Mouse (Mus musculus) embryonic facial prominence, embryonic 10.5 days (tissue): ENCODE results near the gene Bcl6. TPM values are rescaled to one million over a fixed set of nuclear protein-coding genes. Genes with fewer than 3 reads are reported as not detected.

Source experiments
- DNase-seq: peaks from one replicate; pipeline ENCODE4 v3.0.0-alpha.2; 2017; ENCODE audit warnings: low spot score
- H3K27ac ChIP-seq: fragments of 300-500 bp; sonication (generic); replicated peaks from 2 replicates; pipeline ENCODE4 v1.5.1; 2016; ENCODE audit warnings: mild to moderate bottlenecking
- H3K27me3 ChIP-seq: fragments of 300-500 bp; sonication (generic); replicated peaks from 2 replicates; pipeline ENCODE4 v1.6.1; 2016; ENCODE audit warnings: low read depth, mild to moderate bottlenecking; ENCODE audit not compliant: poor library complexity, severe bottlenecking
- H3K36me3 ChIP-seq: fragments of 300-500 bp; sonication (generic); replicated peaks from 2 replicates; pipeline ENCODE4 v1.6.1; 2016; ENCODE audit warnings: mild to moderate bottlenecking, moderate library complexity
- H3K4me1 ChIP-seq: fragments of 300-500 bp; sonication (generic); 2 replicates; pipeline ENCODE4 v1.6.1; 2016
- H3K4me3 ChIP-seq: fragments of 300-500 bp; sonication (generic); 2 replicates; pipeline ENCODE4 v1.5.1; 2016; ENCODE audit warnings: mild to moderate bottlenecking, moderate library complexity
- H3K9me3 ChIP-seq: fragments of 300-500 bp; sonication (generic); 2 replicates; pipeline ENCODE4 v1.6.1; 2016; ENCODE audit warnings: mild to moderate bottlenecking
- WGBS: fragments of 180-500 bp; shearing (Covaris S2); methylation state at CpG from one replicate; pipeline ENCODE4 v1.1.7; 2016; 5-methylcytosine and 5-hydroxymethylcytosine counted together
- polyA plus RNA-seq: library from polyadenylated mRNA; unstranded; fragments of >200 nt; fragmentation: Nextera tagmentation; extraction: Ambion mirVana; gene quantifications from 2 replicates; pipeline ENCODE4 v1.2.1, GENCODE M21; 2016

The Bcl6 gene
- polyA plus RNA-seq, 1 experiment from 2014 or later: 0.25 TPM

GRCm38 (mm10) chr16:23979446-23979845 is 9.2 kb downstream of the Bcl6 start:
- WGBS: 85% methylated on average over 9 of the region's 9 CpGs
- H3K4me1 ChIP-seq: peaks cover 43% of the 10 kb centered on the region
- peaks cover 63% of the 10 kb centered on the region for H3K27me3 ChIP-seq
- no peak overlapping the region for H3K27ac ChIP-seq
- no peaks in the 10 kb centered on the region for H3K9me3 ChIP-seq
- no peaks in the 10 kb centered on the region for H3K36me3 ChIP-seq
- no peak overlapping the region for H3K4me3 ChIP-seq
- no peak for DNase-seq

GRCm38 (mm10) chr16:23978495-23978894 is 10.2 kb downstream of the Bcl6 start:
- WGBS: 78% methylated on average over 4 of the region's 4 CpGs
- no peaks in the 10 kb centered on the region for H3K9me3 ChIP-seq
- H3K27me3 ChIP-seq: peaks cover 54% of the 10 kb centered on the region
- no peak overlapping the region for H3K4me3 ChIP-seq
- H3K4me1 ChIP-seq: peaks cover 34% of the 10 kb centered on the region
- H3K36me3 ChIP-seq: no peaks in the 10 kb centered on the region
- no peak for DNase-seq
- H3K27ac ChIP-seq: no peak overlapping the region

GRCm38 (mm10) chr16:23977732-23978131 is 10.9 kb downstream of the Bcl6 start:
- Histone ChIP-seq H3K27me3 (peaks cover 48% of the 10 kb centered on the region), H3K36me3 (no peaks in the 10 kb centered on the region), H3K4me1 (peaks cover 30% of the 10 kb centered on the region), H3K4me3 (no peak overlapping the region), H3K9me3 (no peaks in the 10 kb centered on the region), H3K27ac (no peak overlapping the region)
- 81% methylated on average over 3 of the region's 3 CpGs for WGBS
- DNase-seq: no peak

- H3K27ac ChIP-seq: no peak overlapping the region
- peaks cover 24% of the 10 kb centered on the region for H3K4me1 ChIP-seq
- no peak for DNase-seq
- 94% methylated on average over 2 of the region's 2 CpGs for WGBS
- peaks cover 36% of the 10 kb centered on the region for H3K27me3 ChIP-seq
- no peak overlapping the region for H3K4me3 ChIP-seq
- no peaks in the 10 kb centered on the region for H3K36me3 ChIP-seq
- no peaks in the 10 kb centered on the region for H3K9me3 ChIP-seq
Measured at GRCm38 (mm10) chr16:23976196-23976595, 12.5 kb downstream of the Bcl6 start.

GRCm38 (mm10) chr16:23973635-23974367 is 14.9 kb downstream of the Bcl6 start:
- no peak for DNase-seq
- 89% methylated on average over 9 of the region's 9 CpGs for WGBS
- H3K27me3 ChIP-seq: peaks cover 12% of the 10 kb centered on the region

GRCm38 (mm10) chr16:23972901-23973300 is 15.8 kb downstream of the Bcl6 start:
- 71% methylated on average over 11 of the region's 11 CpGs for WGBS
- peaks cover 13% of the 10 kb centered on the region for H3K4me1 ChIP-seq
- no peak overlapping the region for H3K4me3 ChIP-seq
- H3K36me3 ChIP-seq: no peaks in the 10 kb centered on the region
- no peak overlapping the region for H3K27ac ChIP-seq
- DNase-seq: no peak
- H3K9me3 ChIP-seq: no peaks in the 10 kb centered on the region
- peaks cover 6% of the 10 kb centered on the region for H3K27me3 ChIP-seq

More at GRCm38 (mm10) chr16:23973635-23974367, 14.9 kb downstream of the Bcl6 start:
- peaks cover 13% of the 10 kb centered on the region for H3K4me1 ChIP-seq
- no peaks in the 10 kb centered on the region for H3K9me3 ChIP-seq
- no peak overlapping the region for H3K4me3 ChIP-seq
- no peaks in the 10 kb centered on the region for H3K36me3 ChIP-seq
- H3K27ac ChIP-seq: no peak overlapping the region

- WGBS: 78% methylated on average over 20 of the region's 20 CpGs
- Histone ChIP-seq H3K4me1 (peaks cover 13% of the 10 kb centered on the region), H3K9me3 (no peaks in the 10 kb centered on the region), H3K36me3 (no peaks in the 10 kb centered on the region), H3K27ac (no peak overlapping the region), H3K4me3 (no peak overlapping the region), H3K27me3 (no peaks in the 10 kb centered on the region)
- no peak for DNase-seq
Measured at GRCm38 (mm10) chr16:23972126-23972740, 16.4 kb downstream of the Bcl6 start.

GRCm38 (mm10) chr16:23969919-23970318 is 18.7 kb downstream of the Bcl6 start:
- Histone ChIP-seq H3K9me3 (no peaks in the 10 kb centered on the region), H3K4me3 (no peak overlapping the region), H3K36me3 (no peaks in the 10 kb centered on the region), H3K27ac (no peak overlapping the region), H3K4me1 (peaks cover 13% of the 10 kb centered on the region), H3K27me3 (no peaks in the 10 kb centered on the region)
- DNase-seq: no peak
- 87% methylated on average over 14 of the region's 14 CpGs for WGBS

- no peak overlapping the region for H3K27ac ChIP-seq
- 70% methylated on average over 4 of the region's 4 CpGs for WGBS
- no peak overlapping the region for H3K4me3 ChIP-seq
- H3K9me3 ChIP-seq: no peaks in the 10 kb centered on the region
- no peak for DNase-seq
- no peaks in the 10 kb centered on the region for H3K36me3 ChIP-seq
- H3K27me3 ChIP-seq: no peaks in the 10 kb centered on the region
- H3K4me1 ChIP-seq: peaks cover 15% of the 10 kb centered on the region
Measured at GRCm38 (mm10) chr16:23968888-23969287, 19.8 kb downstream of the Bcl6 start.

- H3K4me1 ChIP-seq: peaks cover 11% of the 10 kb centered on the region
- no peak for DNase-seq
- no peak overlapping the region for H3K27ac ChIP-seq
- H3K4me3 ChIP-seq: no peak overlapping the region
- no peaks in the 10 kb centered on the region for H3K36me3 ChIP-seq
- no peaks in the 10 kb centered on the region for H3K9me3 ChIP-seq
- H3K27me3 ChIP-seq: no peaks in the 10 kb centered on the region
- 83% methylated on average over 7 of the region's 7 CpGs for whole genome bisulfite sequencing
Measured at GRCm38 (mm10) chr16:23967301-23967700, 21.4 kb downstream of the Bcl6 start.

GRCm38 (mm10) chr16:23966066-23966465 is 22.6 kb downstream of the Bcl6 start:
- 87% methylated on average over 14 of the region's 14 CpGs for WGBS
- peaks cover 6% of the 10 kb centered on the region; the same call in 1 of the 2 replicates for H3K4me1 ChIP-seq

GRCm38 (mm10) chr16:23964706-23965367 is 23.8 kb downstream of the Bcl6 start:
- WGBS: 81% methylated on average over 14 of the region's 14 CpGs

More at GRCm38 (mm10) chr16:23966066-23966465, 22.6 kb downstream of the Bcl6 start:
- Histone ChIP-seq H3K9me3 (no peaks in the 10 kb centered on the region), H3K27me3 (no peaks in the 10 kb centered on the region), H3K4me3 (no peak overlapping the region), H3K27ac (no peak overlapping the region), H3K36me3 (no peaks in the 10 kb centered on the region)
- no peak for DNase-seq

More at GRCm38 (mm10) chr16:23964706-23965367, 23.8 kb downstream of the Bcl6 start:
- DNase-seq: no peak
- peaks cover 6% of the 10 kb centered on the region; the same call in 1 of the 2 replicates for H3K4me1 ChIP-seq
- H3K27me3 ChIP-seq: no peaks in the 10 kb centered on the region
- H3K4me3 ChIP-seq: no peak overlapping the region
- no peak overlapping the region for H3K27ac ChIP-seq
- no peaks in the 10 kb centered on the region for H3K36me3 ChIP-seq
- H3K9me3 ChIP-seq: no peaks in the 10 kb centered on the region
